Mouse (Mus musculus): ENCODE measurements around the gene Oasl1.

Gene Oasl1

GRCm38 (mm10) chr5:114969064-114969463 lies 46.0 kb downstream of the Oasl1 start:
- DNase-seq (ENCODE audit: low spot score), result no peak

- no peak for DNase-seq (ENCODE audit: low spot score)
These were observed 46.7 kb downstream of the Oasl1 start for GRCm38 (mm10) chr5:114969609-114970215.

DNA sequence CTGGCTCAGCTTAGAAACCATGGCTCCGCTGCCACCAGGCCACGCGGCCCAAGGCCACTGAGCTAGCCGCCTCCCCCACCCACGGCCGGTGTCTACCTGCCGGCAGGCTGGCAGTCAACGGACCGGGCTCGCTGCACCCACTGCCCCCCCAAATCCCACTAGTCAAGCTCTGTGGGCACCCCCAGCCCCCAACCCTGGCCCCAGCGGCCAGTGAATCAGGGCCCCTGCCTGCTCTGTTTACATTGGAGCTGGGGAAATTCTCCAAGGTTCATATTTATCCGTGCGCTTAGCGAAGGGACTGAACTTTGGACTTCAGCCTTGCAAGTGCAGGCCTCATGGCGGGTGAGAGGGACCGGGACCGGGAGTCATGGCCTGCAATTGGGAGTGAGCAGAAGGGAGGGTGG lies 47.8 kb downstream of the Oasl1 start, which contains the start of gene Hnf1a:
Gene Hnf1a (minus strand): TSS at position 271 of the 404 bp plus-strand sequence.
- DNase-seq (ENCODE audit: low spot score), result no peak

GRCm38 (mm10) chr5:114972201-114972600 lies 49.2 kb downstream of the Oasl1 start:
- no peak for DNase-seq (ENCODE audit: low spot score)

DNA sequence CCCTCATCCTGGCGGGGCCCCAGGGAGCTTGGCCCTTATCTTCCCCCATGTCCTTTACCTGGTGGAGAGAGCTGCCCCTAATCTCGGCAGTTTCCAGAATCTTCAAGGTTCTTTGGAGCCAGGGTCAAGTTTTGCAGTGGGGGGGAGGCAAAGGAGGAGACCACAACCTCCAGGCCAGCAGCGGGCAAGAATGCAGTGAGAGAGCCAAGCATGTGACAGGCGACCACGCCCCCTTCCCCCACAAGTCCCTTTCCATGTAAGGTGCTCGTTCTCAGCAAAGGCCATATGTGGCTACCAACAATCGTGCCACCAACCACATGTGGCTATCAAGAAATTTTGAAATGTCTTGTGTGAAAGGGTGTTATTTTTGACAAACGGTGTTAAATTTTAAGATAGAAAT lies 50.1 kb downstream of the Oasl1 start:
- no peak for DNase-seq (ENCODE audit: low spot score)

GRCm38 (mm10) chr5:114976935-114977334 lies 53.9 kb downstream of the Oasl1 start:
- DNase-seq (ENCODE audit: low spot score), result no peak

DNA sequence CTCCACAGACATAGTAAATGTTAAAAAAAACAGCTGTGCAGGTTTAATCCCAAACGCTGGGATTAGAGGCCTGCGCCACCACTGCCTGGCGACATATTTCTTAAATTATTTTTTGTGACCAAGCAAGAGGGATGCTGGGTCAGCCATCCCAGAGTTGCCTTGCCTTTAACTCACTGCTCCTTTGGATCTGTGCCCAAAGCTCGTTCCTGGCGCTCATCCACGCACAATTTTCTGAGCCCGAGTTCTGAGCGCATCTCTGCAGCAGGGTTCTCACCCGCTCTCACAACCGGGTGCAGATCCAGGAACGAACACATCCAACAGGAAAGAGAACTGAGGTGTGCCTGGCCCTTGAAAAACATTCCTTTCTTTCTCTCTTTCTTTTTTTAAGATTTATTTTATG lies 55.4 kb downstream of the Oasl1 start:
- DNase-seq (ENCODE audit: low spot score), result no peak

- peak; percentile 22 for DNase-seq (ENCODE audit: low spot score)
These were observed 55.8 kb downstream of the Oasl1 start for GRCm38 (mm10) chr5:114978888-114979249.

GRCm38 (mm10) chr5:114979250-114980121 lies 56.4 kb downstream of the Oasl1 start:
- DNase-seq (ENCODE audit: low spot score), result peak; percentile 69

GRCm38 (mm10) chr5:114980122-114980748 lies 57.2 kb downstream of the Oasl1 start:
- no peak for DNase-seq (ENCODE audit: low spot score)

- no peak for DNase-seq (ENCODE audit: low spot score)
These were observed 59.0 kb downstream of the Oasl1 start for GRCm38 (mm10) chr5:114982001-114982400.

DNA sequence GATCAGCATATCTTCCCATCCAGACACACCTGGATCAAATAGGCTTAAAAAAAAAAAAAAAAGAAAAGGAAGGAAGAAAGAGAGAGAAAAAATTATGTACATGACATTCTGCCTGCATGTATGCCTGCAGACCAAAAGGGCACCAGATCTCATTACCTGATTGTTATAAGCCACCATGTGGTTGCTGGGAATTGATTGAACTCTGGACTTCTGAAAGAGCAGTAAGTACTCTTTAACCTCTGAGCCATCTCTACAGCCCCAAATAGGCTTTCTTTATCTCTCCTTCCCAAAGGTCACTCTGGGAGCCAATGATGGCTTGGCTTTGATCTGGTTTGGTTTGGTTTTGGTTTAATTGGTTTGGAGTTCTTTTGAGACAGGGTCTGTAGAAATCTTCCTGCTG lies 62.0 kb downstream of the Oasl1 start:
- DNase-seq (ENCODE audit: low spot score), result no peak
